Mouse (Mus musculus): ENCODE data around the gene Cfap58.

Gene Cfap58

DNA sequence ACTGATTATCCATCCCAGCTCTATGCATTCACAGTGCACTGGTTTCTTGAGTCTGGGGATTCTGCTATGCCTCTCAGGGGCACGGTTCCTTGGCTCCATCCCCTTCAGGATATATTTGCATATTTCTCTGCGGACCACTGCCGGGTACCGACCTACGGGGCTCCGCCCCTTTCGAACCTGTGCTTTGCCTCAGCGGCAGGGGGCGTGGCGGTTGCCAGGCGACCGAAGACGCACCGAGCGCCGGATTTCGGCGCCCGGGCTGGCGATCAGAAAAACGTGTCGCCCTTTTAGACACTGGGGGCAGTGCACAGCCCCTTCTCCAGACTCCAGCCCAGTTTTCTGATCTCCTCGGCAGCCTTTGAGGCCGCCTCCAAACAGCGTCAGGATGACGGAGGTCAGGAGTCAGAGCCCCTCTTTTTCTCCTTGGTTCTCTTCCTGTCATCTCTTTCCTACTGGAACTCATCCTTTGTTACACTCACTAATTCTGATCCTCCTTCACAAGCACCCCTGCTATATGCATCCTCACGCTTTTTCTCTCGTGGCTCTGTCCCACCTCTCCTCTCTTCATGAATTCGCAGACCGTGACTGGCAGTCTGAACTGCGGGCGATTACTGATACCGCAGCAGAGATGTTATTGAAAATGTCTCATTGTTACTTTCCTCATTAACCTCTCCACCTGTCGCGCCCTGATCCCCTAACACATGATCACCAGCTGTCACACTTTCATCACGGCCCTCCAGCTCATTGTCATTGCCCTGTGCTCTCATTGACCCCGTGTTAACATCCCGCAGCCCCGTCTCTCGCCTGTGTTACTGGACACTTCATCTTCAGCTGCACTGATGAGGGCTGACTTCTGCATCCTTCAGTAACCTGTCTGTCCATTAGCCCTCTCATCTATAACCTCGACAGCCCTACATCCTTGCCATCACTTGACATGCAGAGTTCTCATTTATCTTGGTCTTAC lies at the start of gene Cfap58:
Gene Cfap58, plus strand, starts transcription at position 233 of the 964 bp plus-strand sequence.
- DNase-seq (ENCODE audit: low spot score in 2 of 2), result peak; percentile 38 to 59

DNA sequence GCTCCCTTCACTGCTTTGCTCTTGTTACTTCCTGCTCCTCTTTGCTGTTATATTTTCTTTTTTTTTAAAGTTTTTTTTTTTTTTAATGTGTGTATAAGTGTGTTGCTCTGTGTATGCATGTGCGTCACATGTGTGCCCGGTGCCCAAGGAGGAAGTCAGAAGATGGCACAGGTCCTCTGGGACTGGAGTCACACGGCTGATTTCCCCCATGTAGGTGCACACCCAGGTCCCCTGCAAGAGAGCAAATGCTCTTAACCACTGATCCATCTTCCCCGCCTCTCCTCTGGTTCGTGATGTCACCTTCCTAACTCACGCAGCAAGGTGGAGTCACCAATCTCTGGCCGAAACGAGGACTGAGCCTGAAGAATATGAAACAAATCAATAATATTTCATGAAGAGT lies 49.4 kb upstream of the Cfap58 start:
- DNase-seq (ENCODE audit: low spot score in 2 of 2), result no peak

DNA sequence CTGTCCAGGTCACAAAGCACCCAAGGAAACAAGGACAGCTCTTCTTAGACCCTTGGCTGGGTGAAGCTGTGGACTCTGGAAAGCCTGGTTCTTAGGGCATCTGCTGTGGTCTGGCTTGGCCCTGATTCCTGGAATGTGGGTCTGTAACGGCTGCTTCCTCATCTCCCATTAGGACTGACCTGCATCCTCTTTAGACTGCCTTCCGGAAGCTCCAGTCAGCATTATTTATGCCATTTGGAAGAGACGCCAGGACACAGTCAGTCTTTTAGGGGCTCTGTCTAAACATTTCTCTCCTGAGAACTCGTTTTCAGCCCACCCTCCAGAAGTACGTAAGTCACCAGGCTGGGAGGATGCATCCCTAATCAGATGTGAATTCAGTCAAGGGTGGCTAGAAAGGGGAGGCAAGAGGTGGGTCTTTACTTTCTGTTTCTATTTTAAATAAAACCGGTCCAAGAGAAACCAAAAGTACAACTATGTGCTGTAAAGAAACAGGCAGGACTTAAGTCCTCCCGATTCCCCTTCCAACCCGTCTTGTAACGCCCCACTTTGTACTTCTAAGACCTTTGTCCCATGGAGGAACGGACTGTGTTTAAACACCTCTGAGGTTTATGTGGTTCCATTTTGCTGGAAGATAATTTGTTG lies 46.9 kb upstream of the Cfap58 start:
- DNase-seq (ENCODE audit: low spot score in 2 of 2), result no peak

DNA sequence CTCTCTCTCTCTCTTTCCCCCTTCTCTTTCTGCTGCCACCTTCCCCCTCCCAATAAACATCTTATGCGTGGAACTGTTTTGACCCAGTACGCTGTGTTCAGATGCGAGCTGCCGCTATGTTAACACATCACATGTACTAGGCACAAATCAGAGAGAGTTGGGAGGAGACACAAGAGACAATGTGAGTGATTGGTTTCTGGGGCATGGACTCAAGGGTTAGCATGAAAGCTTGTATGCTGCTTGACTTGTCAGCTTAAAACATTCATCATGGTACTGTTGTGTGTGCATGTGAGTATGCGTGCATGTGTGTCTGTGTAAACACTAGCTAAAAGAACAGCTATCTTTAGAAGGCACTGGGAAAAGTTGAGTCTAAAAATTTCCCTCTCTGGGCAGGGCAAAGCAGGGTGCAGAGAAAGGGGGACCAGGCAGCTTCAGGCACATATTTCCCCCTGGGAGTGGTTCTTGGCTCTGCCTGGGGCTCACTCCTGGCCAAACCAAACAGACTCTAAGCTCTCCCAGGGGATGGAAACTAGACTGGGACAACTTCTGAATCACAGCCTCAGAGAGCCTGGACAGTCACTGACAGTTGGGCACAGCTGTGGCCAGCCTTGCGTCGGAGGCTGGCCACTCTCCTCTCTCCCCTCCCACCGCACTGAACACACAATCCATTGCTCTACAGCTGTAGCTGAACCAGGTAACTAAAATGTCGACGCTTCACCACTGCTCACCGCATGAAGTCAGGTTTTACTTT lies 45.7 kb upstream of the Cfap58 start:
- no peak for DNase-seq (ENCODE audit: low spot score in 2 of 2)

DNA sequence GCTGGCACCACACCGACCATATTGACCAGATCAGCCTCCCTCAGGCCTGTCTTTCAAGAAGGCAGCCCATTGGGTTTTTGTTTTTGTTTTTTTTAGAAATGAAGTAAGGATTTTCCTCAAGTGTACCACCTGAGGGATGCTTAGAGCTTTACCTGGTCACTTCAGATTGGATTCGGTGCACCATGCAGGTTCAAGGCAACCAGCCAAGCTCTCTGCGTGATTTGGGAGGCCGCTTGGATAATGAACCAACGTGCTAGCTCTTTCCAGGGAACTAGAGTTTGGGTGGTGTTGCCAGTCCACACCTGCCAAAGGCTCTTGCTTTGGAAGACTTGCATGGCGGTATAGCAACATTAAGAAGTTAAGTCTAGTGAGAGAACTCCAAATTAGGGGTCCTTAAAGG lies 44.4 kb upstream of the Cfap58 start:
- no peak for DNase-seq (ENCODE audit: low spot score in 2 of 2)

DNA sequence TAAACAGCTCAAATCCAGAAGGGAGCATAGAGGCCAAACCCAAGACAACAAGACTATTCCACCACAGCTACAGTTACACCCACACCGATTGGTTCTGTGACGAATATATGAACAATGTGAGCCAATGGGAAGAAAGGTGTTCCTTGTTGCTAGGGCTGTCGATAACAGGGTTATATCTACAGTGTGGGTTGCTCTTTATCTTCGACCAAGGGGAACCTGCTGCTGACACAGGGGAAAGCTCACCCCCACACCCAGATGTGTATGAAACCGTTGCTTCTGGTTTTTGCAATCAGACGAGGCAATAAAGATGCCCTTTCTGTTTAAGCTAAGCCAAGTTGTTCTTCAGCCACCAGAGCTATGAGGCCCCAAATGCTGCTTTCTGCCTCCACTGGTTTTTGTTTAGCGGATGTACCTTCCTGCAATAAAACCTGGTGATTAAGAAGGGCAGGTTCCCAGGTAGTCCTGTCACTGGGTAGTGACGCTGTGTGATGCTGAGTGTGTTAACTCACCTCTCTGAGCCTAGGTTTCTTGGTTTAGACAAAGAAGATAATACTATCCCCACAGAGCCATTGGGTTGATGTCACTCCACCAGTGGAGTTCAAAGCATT lies 38.9 kb upstream of the Cfap58 start:
- no peak for DNase-seq (ENCODE audit: low spot score in 2 of 2)

DNA sequence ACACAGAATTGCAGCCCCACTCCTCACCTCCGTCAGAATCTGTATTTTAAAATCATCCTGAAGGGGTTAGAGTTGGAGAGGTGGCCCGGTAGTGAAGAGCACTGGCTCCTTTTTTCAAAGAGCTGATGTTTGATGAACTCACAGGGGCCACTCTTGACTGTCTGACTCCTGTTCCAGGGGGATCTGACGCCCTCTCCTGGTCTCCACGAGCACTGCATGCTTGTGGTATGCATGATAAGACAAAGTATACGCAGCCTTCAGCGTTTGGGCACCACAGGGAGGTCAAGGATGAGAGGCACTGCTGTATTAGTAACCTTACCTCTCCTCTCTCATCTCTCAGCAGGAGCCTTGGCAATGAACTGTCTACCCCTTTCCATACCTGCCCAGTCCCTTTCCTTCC lies 37.5 kb upstream of the Cfap58 start:
- no peak for DNase-seq (ENCODE audit: low spot score in 2 of 2)

DNA sequence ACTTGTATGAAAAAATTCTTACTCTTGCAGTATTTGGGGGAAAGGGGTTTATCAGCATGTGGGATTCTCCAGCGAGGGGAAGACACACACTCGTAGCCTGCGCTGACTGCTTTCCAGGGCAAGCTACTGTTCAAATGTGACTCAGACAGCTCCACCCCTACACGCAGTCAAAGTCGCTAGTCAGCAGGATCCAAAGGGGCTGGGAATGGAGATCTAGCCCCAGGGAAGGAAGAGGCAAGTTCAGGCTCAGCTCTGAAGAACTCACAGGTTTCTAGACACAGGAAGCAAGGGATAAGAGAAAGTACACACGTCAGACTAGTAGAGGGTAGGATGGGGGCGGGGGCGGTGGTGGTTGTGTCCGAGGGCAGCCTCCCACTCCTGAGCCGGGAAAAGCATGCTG lies 36.9 kb upstream of the Cfap58 start:
- no peak for DNase-seq (ENCODE audit: low spot score in 2 of 2)

DNA sequence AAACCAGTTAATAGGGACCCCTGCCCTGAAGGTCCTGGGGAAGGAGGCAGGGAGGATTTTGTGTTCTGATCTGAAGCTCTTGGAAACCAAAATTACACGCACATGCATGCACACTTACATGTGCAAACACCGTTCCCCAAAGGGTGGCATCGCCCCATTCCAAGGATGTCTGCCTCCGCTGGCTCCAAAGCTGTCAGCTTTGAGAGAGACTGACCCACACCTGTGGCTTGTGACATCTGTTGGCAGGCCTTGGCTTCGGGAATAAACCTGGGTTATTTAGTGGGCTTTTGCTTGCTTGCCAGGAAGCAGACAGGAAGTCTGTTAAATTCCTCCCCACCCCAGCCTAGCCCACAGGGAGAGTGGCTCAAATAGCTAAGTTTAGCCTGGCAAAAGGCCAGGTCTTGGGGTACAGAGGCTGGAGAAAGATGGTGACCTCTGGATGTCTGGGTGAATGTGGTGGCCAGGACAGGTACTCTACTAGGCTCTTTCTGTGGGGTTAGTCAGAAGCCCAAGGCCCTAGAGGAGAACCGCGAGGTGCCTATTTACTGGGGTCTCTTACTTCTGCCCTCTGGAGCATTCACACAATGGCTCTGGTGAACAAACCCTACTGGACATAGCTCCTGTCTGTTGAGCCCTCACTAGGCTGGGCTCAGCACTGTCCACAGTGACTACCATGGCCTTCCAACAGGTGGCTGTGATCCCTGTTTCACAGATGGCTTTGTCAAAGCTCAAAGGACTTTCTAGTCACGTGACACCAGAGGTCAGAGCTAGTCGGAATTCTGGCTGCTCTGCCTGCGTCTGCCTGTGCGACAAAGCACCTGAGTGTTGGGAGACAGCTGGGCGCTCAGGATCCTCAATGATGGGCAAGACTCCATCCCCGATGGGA lies 34.9 kb upstream of the Cfap58 start:
- DNase-seq (ENCODE audit: low spot score in 2 of 2), result no peak

DNA sequence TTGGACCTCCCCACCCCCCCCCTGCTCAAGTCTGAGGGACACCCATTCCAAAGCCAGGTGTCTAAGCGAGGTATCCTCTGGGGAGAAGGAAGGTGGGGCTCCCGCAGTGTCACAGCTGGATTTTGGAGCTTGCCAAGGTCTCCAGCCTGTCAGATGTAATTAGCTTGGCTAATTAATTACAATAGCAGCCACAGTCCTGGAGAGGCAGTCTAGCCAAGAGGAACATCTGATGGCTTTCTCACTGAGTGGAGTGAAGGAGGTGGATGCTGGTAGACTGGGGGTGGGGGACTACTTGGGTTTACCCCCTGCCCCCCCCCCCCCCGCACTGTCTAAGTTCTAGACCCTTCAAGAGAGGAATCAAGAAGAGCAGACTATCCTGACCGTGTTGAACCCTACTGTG lies 33.8 kb upstream of the Cfap58 start:
- no peak for DNase-seq (ENCODE audit: low spot score in 2 of 2)

DNA sequence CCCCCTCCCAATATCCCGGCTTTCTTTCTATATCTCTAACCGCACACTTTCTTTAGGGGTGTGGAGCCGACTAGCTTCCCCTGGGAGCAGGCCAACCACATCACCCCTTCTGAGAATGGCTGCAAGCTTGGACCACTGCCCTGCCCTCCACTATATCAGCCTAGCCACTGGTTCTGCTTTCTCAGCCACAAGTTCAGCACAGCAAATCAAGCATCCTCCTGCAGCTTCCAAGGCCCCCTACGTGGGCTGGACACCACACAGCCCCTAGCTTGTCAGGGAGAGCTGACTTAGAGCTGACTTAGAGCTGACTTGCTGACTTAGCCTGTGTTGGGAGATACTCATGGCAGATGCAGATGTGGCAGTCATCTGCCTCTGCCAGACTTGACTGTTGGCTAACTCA lies 32.4 kb upstream of the Cfap58 start:
- DNase-seq (ENCODE audit: low spot score in 2 of 2), result no peak

DNA sequence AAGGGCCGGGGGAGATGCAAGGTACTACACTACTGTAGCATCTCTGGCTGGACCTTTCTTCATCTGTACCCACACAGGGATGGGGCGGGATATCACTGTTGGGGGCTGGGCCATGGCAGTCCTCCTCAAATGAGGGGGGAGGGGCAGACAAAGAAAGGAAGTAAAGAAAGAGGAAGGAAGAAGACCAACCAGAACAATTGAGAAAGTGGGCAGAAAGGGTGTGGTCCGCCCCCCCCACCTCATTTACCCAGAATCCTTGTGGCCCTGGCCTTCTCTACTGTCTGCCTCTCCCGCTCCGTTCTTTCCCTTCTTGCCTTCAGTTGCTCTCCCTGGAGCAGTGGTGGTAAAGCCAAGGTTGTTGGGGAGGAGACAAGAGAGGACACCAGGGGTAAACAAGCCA lies 31.9 kb upstream of the Cfap58 start:
- no peak for DNase-seq (ENCODE audit: low spot score in 2 of 2)

DNA sequence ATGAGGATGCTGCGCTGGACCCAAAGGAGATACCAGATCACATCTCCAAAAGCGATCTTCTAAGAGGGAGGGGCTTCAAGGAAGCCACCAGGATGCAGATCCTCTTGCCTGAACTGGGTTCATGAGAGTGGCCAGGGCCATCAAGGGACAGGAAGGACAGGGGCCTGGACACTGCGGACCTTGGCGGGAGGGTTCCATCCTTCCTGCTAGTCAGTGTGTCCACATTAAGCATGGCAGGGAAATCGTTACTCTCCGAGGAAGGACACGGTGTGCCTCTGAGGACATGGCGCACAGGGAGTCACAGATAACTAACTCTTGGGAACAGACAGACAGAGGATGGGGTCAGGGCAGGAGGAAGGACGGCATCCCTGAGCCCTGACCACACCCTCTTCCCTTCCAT lies 29.9 kb upstream of the Cfap58 start:
- no peak for DNase-seq (ENCODE audit: low spot score in 2 of 2)

DNA sequence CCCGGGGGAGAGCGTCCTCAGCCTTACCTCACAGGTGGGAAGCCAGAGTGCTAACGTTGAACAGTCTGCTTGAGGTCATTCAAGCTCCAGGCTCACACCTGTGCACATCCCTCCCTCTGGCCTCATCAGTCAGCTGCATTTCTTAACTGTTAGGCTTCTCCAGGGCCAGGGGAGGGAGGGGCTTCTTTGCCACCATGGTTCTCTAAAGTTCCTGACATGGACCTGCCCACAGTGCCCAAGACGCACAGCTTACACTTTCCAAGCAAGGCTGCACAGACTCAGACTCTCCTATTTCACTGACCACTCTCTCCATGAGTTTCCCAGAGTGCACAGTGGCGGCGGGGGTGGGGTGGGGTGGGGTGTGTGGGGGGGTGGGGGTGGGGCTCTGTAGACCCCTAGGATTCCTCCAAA lies 28.5 kb upstream of the Cfap58 start:
- no peak for DNase-seq (ENCODE audit: low spot score in 2 of 2)

DNA sequence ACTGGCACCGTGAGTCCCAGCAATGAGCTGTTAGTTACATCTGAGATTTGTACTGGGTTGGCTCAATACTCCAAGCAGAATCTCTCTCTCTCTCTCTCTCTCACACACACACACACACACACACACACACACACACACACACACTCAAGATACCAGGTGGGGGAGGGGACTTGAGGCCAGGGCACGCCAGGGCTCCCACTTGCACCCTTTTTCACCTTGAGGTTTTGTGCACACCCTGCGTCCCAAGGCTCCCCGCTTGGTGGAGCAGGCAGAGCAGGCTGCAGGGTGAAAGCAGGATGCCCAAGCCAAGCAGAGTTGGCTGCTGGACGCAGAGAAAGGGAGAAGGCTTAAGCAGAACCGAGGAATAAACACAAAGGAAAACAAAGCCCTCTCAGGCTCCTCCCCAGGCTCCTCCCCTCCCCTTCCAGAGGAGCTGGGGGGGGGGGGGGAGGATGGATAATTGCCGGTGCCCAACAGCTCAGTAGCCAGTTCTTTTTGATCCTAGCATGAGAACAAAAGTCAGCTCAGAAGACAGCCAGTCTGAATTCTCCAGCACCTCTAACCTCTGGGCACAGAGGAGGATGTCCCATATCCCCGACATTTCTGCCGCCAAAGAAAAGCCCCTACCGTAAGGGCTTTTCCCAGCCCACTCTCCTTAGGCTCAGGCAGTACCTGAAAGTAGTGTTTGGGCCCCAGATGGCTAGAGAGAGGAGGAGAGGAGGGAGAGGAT lies 27.9 kb upstream of the Cfap58 start:
- no peak for DNase-seq (ENCODE audit: low spot score in 2 of 2)

DNA sequence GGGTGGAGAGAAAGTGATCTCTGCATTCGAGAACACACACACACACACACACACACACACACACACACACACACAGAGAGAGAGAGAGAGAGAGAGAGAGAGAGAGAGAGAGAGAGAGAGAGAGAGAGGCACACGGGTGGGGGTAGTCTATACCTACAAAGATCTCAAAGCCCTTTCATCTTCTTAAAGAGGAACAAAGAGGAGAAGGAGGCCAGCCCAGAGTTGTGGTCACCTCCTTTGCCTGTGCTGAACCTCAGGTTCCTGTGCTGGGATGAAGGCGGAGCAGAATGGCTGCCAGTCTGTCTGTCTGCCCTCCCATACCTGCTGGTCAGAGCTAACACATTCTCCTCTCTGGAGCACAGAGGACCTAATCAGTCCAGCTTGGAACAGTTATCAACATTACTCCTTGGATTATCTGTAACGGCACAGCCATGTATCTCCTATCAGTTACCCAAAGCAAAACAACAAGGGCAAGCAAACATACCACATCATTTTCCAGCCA lies 27.3 kb upstream of the Cfap58 start:
- DNase-seq (ENCODE audit: low spot score in 2 of 2), result no peak

DNA sequence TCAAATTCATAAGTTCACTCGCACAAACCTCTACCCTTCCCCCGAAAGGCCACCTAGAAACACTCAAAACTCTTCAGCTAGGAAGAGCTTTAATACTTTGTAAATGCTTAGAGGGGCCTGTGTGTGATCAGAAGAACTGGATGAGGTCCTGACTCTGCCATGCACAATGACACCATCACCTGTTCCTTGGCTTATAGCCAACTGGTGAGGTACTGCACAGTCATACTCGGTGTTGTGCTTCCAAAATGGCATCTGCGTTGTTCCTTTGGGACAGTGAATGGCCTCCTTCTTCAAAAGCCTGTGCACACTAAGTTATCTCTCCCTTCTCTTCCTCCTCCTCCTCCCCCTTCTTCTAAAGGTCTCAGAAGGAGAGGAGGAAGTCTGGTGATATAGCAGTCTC lies 26.7 kb upstream of the Cfap58 start:
- no peak for DNase-seq (ENCODE audit: low spot score in 2 of 2)

DNA sequence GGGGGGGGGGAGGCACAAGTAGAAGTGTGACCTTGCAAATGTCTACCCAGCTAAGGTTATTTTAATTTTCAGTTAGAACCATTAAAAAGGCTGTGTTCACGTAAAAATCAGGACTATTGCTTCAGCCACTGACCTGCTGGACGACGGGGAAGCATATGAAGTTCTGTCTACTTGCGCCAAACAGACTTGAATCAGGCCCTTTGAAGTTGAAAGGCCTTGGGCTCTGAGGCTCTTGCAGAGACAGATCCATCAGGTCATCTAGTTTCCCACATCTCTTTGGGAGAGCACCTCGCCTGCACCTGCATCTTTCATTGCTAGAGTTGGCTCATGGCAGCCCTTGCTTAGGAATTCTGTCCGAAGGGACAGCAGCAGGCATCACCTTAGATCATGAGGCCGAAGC lies 24.1 kb upstream of the Cfap58 start:
- DNase-seq (ENCODE audit: low spot score in 2 of 2), result no peak

DNA sequence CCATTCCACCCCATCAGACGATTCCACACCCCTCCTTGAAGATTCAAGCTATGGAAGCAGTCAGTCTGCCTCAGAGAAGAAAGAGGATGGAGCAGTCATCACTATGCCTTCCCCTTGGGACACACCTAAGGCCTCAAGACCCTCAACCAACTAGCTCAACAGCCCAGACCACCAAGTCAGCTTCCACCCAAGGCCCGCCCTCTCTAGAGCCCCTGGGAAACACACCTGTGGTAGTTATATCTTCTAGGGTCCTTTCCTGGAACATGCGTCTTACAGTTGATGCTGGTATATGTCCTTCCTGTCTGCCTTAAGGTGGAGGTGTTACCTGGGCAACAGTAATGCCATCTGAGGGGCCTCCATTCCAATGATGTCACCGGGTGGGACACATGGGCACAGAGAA lies 23.3 kb upstream of the Cfap58 start:
- DNase-seq (ENCODE audit: low spot score in 2 of 2), result no peak

DNA sequence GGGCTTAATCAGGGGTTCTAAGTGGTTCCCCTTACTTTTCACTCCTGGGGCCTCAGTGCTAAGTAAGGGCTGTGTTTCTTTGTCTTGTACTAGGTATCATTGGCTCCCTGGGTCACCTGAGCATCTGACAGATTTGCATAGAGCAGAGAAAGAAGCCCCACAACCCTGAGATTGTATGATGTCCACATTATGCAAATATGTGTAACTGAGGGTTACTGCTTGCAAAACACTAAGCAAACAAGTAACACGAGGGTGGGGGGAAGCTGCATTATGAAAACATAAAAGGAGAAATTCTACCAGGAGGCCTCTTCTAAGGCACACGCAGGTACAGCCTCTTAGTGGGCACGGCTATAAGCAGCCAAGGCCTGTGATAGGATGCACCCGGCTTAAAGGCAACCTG lies 22.2 kb upstream of the Cfap58 start:
- DNase-seq (ENCODE audit: low spot score in 2 of 2), result no peak

Data from frontal cortex, postnatal 10 days (tissue).